Mouse (Mus musculus): ENCODE measurements around the gene Mapk12.

DNA sequence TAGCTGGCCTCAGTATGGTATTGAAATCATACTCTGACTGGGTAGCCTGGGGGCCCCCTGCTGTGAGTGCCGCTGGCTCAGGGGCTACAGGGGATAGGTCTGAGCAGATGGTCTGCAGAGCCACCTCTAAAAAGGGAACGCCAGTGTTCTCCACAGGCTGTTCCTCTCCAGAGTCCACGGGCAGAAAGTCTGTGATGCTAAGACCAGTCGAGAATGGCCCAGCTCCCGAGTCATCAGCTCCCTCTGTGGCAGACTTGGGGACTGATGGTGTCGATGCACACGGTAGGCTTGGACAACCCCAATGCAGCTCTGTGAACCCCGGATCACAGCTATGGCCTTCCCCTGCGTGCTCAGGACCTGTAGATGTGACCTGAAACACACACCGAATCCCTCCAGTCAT is 36.6 kb downstream of the Mapk12 start:
- TF ChIP-seq ZNF384 (IDR thresholded peaks at IDR 0.05; ENCODE audit: low read depth, low read length) (no peak), ELF1 (IDR thresholded peaks at IDR 0.05; ENCODE audit: low read depth, low read length) (no peak), GATA1 (IDR thresholded peaks at IDR 0.05; ENCODE audit: low read depth, low read length) (no peak), TBP (IDR thresholded peaks at IDR 0.05; ENCODE audit: low read depth, low read length) (no peak), NRF1 (IDR thresholded peaks at IDR 0.05; ENCODE audit: insufficient read depth, low read depth, low read length, poor library complexity, severe bottlenecking) (no peak), CTCF (IDR thresholded peaks at IDR 0.05 in 2 of 3, conservative IDR thresholded peaks at IDR 0.05 in 1 of 3; ENCODE audit: control insufficient read depth in 1 of 3, insufficient read depth in 1 of 3, low read depth in 2 of 3, low read length in 3 of 3, poor library complexity in 1 of 3, severe bottlenecking in 1 of 3) (no peak), MXI1 (IDR thresholded peaks at IDR 0.05; ENCODE audit: low read depth, low read length) (no peak), MYC (IDR thresholded peaks at IDR 0.05; ENCODE audit: low read depth, low read length) (no peak), KAT2A (conservative IDR thresholded peaks at IDR 0.05; ENCODE audit: low read depth, low read length) (no peak), POLR2A (IDR thresholded peaks at IDR 0.05; ENCODE audit: control insufficient read depth in 1 of 2, insufficient read depth in 1 of 2, low read depth in 1 of 2, low read length in 2 of 2, poor library complexity in 1 of 2) (no peak), EP300 (IDR thresholded peaks at IDR 0.05; ENCODE audit: low read depth in 1 of 2, low read length in 2 of 2) (no peak), NELFE (IDR thresholded peaks at IDR 0.05; ENCODE audit: low read depth, low read length) (no peak), MYB (IDR thresholded peaks at IDR 0.05; ENCODE audit: low read depth, low read length) (no peak), ZC3H11A (IDR thresholded peaks at IDR 0.05; ENCODE audit: low read depth, low read length) (no peak)

Data from MEL (cell line).